Mouse (Mus musculus): Measurements from ENCODE around the gene Adipor2.
"Not testable (repeated sequence)": the region's sequence is repeated elsewhere in the genome, so short reads cannot be mapped to it uniquely, and the experiment has no call there.

GRCm38 (mm10) chr6:119442729-119443128, 25.2 kb upstream of the Adipor2 start:
- TF ChIP-seq EP300 (IDR thresholded peaks at IDR 0.05; ENCODE audit: insufficient read depth, low read depth, low read length): not testable (repeated sequence)
- TF ChIP-seq CTCF (IDR thresholded peaks at IDR 0.05; ENCODE audit: low read depth, low read length): peak; percentile 60
